Mouse (Mus musculus) left cerebral cortex, postnatal 10 days (tissue): Measurements from ENCODE around the gene Olfr325. TPM values are rescaled to one million over a fixed set of nuclear protein-coding genes. Genes with fewer than 3 reads are reported as not detected.
"Not testable (repeated sequence)": the region's sequence is repeated elsewhere in the genome, so short reads cannot be mapped to it uniquely, and the experiment has no call there.

ENCODE experiments used
- DNase-seq, 2 experiments: peaks; one replicate each; pipeline ENCODE4 v3.0.0; 2021 to 2022; ENCODE audit warnings: low spot score in 2 of 2, mixed read lengths in 1 of 2; ENCODE audit errors: extremely low spot score in 1 of 2
- intact Hi-C: fragments of 180-260 bp; cut with DNase I; formaldehyde crosslinking; loops from one replicate; pipeline ENCODE4 v1.15.1; 2025
- total RNA-seq, 2 experiments: library from RNA; stranded (reverse); gene quantifications; 2 replicates each; pipeline ENCODE4 v1.2.3; 2021

Olfr325 gene
- total RNA-seq: not detected

DNA sequence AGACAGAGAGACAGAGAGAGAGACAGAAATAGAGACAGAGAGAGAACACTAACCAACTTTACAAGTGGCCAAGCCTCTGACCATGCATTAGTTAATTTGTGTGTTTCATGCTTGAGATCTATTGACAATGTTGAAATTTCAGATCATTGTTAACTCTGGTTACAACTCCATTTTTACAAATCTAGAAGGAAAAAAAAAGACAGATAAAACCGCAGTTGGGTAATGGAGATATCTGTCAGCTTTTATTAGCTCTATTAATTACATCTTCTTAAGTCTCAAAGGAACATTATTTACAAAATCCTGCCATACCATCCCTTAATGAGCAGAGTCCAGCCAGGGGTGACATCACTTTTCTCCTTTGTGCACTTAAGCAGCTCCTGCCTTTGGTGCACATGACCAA lies at the start of gene Olfr325:
TSS of gene Olfr325 (plus strand) at position 301 of the 400 bp plus-strand sequence.
- intact Hi-C loops: no loop called here
- no peak for DNase-seq

DNA sequence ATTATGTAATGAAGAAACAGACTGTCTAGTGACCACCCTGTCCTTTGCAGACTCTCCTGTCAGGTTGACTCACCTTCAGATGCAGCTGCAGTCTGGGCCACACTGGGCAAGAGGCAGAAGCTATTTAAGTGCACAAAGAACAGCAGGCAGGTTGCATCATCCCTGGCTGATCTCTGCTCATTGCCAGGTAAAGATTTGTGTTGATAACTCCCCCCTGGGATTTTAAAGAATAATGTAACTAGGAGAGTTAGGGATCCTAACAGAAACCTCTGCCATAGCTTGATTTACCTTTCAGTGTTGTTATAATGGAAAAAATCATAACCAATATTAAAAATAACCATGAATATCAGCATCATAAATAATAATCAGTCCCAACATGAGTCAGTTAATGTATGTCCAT lies 42.8 kb upstream of the Olfr325 start, which contains the start of gene Olfr330:
TSS of gene Olfr330 (minus strand) at position 101 of the 400 bp plus-strand sequence.
- intact Hi-C loops, DNase-seq: not testable (repeated sequence)

DNA sequence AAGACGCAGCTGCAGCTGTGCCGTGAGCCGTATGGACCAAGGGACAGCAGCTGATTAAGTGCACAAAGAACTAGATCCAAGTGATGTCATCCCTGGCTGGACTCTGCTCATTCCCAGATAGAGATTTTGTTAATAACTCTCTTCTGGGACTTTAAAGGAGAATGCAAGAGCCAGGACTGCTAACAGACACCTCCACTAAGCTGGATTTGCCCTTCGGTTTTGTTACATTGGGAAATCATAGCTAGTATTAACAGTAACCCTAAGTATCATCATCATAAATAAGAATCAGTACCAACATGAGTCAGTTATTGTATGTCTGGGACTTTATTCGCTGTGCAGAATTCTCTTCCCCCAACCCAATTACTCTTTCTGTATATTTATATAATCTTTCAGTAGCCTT lies 31.2 kb upstream of the Olfr325 start, which contains the start of gene Olfr329-ps:
TSS of gene Olfr329-ps (minus strand) at position 101 of the 400 bp plus-strand sequence.
- intact Hi-C loops: no loop called here

DNA sequence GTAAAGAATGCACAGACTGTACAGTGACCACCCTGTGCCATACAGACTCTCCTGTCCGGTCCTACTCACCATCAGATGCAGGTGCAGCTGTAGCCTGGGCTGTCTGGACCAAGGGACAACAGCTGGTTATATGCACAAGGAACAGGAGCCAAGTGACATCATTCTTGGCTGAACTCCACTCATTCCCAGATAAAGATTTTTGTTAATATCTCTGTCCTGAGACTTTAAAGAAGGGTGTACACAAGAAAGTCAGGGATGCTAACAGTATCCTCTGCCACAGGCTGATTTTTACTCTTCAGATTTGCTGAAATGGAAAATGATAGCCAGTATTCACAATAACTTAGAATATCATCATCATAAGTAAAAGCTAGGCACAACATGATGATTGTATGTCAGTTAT lies 22.0 kb upstream of the Olfr325 start, which contains the start of gene Olfr328:
TSS of gene Olfr328 (minus strand) at position 101 of the 400 bp plus-strand sequence.
- DNase-seq: no peak
- intact Hi-C loops: no loop called here

More for the DNA sequence above, 31.2 kb upstream of the Olfr325 start, which contains the start of gene Olfr329-ps:
- DNase-seq: no peak

DNA sequence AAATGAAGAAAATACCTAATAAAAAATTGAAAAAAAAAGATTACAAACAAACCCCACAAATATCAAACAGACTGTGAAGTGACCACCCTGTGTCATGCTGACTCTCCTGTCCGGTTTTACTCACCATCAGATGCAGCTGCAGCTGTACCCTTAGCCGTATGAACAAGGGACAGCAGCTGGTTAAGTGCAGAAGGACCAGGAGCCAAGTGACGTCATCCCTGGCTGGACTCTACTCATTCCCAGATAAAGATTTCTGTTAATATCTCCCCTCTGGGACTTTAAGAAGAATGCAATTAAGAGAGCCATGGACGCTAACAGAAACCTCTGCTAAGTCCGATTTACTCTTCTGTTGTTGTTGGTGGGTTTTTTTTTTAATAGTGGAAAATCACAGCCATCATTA lies 7.1 kb upstream of the Olfr325 start, which contains the start of gene Olfr224:
TSS of gene Olfr224 (minus strand) at position 149 of the 400 bp plus-strand sequence.
- intact Hi-C loops: no loop called here
- no peak for DNase-seq

DNA sequence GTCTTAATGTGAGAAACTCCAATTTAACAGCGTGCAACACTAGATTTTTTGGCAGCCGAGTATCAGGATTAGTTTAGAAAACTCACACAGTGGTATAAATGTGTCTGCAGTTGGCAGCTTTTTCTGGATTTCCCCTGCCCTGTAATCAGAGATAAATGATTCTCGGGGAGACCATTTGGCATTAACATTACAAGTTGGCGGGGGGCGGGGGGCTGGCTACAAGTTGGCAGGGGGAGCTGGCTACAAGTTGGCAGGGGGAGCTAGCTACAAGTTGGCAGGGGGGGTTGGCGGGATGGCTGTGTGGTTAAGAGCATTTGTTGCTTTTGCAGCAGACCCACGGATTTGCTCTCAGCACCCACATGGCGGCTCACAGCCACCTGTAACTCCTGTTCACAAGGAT lies 1.1 kb downstream of the Olfr325 start:
- DNase-seq: peak in 1 of 2 experiments; percentile 57
- intact Hi-C loops: no loop called here

DNA sequence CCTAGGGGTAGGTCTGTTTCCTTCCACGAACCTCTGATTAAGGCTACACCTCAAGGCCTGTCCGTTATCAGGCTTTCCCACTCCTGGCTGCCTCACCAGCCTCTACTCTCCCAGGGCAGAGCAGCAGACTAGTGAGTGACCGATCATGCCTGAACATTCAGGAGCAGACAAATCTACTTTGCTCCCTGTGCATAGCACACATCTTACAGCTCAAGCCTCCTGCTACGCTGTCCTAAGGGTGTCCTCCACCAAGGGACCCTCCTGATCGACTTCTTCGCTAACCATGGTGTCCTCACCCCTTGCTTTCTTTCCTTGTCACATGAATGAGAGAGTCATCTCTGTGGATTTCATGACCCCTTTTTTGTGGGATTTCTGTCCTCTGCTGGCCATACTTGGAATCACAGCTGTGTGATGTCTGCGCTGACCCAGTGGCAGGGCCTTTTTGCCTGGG lies 10.4 kb downstream of the Olfr325 start:
- intact Hi-C loops: loop anchor here (2.0 kb wide), 1 partner anchor 185 kb away; no protein-coding TSS in a partner anchor
- DNase-seq: peak in 1 of 2 experiments; percentile 30

DNA sequence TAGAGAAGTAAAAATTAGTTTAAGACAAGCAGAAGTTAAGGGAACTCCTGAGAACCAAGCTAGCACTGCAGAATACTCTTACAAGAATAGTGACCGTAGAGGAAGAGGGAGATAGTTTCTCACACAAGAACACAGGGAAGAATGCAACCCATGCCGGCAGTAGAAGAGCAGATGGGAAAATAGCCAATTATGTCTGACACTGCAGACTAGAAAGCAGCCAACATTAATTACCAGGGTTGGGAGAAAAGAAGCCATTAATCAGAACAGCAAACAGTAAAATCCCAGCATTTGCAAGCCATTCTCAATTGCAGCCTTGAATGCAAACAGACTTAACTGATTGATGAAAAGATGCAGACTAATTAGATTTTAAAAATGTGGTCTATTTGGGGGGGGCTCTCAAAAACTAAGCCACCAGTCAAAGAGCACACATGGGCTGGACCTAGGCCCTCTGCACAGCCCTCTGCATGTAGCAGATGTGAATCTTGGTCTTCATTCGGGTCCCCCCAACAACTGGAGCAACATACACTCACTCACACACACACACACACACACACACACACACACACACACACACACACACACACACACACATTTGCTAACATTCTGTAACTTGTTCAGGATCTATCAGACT lies 11.2 kb downstream of the Olfr325 start:
- DNase-seq: no peak
- intact Hi-C loops: no loop called here

DNA sequence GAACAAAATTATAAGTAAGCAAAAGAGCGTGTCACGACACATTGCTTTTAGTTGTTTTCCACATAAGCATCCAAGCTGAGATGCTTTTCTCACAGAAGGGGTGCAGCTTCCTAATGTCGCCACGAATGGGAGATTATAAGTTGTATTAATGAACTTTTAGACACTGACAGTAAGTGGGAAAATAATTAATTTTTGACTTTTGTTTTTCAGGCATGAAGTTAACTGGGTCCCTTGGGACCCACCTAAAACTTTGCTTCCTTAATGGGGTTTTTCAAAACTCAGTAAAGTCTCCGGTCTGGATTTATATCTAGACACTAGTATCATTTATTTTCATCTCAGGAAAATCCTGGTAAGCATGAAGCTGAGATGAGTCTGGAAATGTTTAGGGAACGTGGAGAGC lies 17.3 kb downstream of the Olfr325 start, which contains the start of gene Olfr324:
TSS of gene Olfr324 (plus strand) at position 301 of the 400 bp plus-strand sequence.
- intact Hi-C loops: no loop called here
- no peak for DNase-seq

DNA sequence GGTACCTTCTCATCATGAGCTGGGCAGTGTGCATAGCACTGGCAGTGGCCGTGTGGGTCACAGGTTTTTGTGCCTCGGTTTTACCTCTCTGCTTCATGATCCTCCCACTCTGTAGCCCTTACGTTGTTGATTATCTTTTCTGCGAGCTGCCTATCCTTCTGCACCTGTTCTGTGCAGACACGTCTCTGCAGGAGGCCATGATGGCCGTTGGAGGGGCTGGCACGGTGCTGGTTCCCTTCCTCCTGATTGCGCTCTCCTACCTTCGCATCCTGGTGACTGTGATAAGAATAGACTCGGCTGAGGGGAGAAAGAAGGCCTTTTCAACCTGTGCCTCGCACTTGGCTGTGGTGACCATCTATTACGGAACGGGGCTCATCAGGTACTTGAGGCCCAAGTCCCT lies 20.3 kb downstream of the Olfr325 start:
- intact Hi-C loops: no loop called here

DNA sequence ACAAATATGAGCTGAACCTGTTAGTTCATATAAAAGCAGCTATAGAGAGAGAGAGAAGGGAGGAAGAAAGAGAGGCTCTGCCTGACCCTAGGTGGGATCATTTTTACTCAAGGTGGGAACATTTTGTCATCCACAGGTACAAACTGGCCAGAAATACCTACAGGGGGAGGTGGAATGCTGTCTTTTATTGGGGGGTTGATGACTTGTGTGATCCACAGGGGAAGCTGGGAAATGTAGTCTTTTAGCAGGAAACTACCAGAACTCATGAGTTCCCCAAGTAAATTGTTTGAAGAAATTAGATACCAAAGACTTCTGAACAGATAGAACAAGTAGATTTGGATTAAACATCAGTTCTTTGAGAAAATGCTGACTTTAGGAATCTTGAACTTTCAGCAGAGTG lies 24.5 kb downstream of the Olfr325 start:
- no peak for DNase-seq
- intact Hi-C loops: no loop called here

More for the DNA sequence above, 20.3 kb downstream of the Olfr325 start:
- DNase-seq: no peak

DNA sequence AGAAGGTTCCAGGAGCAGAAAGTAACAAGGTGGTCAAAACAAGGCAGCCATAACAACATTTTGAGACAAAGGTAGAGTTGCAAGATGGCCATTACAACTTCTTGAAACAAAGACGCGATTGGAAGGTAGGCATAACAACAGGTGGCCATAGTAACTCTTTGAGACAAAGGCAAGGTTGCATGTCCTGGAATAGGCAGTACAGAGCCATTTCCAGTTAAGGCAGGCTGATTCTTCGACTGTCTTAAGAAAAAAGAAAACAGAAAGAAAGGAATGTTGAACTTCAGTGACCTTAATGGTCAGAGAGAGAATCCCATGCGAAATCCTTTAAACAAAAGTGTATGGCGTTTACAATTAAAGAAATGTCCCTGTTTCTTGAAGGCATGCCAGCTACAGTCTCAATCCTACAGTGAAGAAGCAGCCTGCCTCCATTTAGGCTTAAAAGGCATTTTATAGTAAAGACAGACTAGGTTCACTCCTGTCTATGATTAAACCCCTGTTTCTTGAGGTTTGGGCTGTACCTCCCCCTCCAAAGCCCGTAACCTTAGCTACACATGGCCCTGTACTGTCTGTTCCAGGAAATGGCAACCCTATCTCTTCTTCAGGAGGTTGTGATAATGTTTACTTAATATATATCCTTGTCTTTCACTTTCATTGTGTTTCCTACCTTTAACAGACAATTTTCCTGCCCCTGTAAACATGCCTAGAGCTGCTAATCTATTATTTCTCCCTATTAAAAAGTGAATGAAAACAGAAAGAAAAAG lies 25.4 kb downstream of the Olfr325 start:
- DNase-seq: no peak
- intact Hi-C loops: no loop called here

DNA sequence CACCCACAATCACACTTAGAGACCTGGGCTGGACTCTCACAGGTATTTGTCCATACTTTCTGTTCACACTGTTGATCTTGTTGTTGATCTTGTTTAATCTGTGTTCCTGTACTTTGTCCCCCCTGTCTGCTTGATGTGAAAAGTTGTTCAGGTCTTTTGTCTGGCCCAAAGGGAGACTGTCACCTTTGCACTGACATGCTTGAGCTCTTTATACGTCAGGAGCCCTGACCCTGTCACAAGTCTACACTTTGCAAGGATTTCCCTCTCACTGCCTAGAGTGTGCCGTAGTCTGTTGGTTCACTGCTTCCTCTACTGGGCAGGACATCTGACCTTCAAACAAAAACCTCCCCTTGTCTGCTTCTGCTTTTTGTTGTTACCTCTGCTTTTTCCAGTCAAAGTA lies 27.2 kb downstream of the Olfr325 start:
- intact Hi-C loops: no loop called here

DNA sequence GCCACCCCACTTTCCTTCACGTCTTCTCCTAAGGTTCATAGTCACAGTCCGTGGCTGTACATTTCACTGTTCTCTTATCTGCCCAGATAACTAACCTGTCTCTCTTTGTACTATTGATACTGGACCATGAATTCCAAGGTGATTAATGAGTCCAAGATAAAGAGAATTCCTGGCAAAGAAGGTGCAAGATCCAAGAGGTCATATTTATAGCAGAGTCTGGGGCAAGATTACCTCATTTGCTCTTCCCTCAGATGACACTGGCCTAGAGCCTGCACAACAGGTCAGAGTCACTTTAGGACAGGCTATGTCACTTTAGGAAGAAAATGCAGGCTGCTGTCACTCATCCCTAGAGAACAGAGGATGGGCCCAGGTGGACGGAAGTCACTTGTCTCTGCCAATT lies 27.7 kb downstream of the Olfr325 start:
- intact Hi-C loops: no loop called here
- no peak for DNase-seq

More for the DNA sequence above, 27.2 kb downstream of the Olfr325 start:
- DNase-seq: no peak

DNA sequence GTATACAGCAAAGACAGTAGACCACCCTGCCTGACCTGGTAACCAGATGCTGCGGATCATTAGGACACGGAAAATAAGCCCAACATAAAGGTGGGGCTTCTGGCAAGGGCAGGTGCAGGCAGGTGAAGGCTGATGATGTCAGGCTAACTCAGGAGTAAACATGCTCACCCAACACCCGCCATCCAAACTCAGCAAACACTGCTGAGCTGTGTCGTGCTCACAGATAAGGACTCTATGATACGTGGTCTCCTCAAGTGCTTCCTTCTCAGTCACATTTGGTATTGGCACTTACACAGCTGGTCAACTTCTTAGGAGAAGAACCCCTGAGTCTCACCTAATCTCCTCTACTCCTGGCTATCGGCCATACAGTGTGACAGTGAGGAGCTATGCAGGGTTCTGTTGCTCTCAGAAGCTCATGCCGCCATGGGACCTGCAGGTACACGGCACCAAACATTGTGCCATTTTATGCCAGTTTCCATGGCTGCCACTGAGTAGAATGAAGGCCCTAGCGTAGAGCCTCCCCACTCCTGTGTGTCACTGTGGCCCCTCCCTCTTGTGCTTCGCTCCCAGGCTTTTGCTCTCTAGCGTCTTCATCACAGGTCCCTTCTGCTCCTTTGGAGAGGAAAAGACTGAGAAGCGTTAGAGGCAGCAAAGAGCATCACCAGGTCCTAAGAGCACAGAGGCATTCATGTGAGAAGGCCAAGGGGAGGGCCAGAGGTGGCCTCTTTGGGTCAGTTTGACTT lies 28.8 kb downstream of the Olfr325 start:
- intact Hi-C loops: no loop called here
- no peak for DNase-seq

DNA sequence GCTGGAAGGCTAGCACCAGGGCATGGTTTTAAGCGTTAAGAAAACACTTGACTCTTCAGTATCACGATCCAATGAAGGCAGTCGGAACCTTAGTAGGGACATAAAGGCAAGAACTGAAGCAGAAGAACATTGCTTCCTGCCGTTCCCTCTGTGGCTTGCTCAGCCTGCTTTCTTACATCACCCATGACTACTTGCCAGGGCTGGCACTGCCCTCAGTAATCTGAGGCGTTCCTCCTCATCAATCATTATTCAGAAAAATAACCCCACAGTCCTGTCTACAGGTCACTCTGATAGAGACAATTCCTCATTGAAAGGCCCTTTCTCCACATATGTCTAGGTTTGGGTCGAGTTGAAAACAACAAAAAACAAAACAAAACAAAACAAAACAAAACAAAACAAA lies 29.5 kb downstream of the Olfr325 start:
- intact Hi-C loops: no loop called here
- no peak for DNase-seq

DNA sequence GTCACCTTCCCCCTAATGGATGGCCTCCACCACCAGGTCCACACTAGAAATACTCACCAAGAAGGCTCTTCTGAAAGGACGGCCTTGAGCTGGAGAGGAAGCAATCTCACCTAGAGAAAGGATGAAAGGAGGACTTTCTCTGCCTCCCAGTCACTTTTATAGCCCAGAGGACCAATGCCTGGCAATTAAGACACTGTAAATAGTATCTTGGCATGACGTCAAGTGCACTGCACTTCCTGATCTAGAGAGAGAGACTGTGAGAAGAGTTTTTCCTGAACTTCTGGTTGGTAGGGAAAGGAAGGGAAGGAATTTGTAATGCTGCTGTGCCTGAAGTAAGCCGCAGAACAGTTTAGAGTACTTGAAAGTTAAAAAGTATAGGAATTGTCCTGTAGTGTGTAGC lies 35.8 kb downstream of the Olfr325 start:
- intact Hi-C loops: no loop called here
- DNase-seq: no peak

DNA sequence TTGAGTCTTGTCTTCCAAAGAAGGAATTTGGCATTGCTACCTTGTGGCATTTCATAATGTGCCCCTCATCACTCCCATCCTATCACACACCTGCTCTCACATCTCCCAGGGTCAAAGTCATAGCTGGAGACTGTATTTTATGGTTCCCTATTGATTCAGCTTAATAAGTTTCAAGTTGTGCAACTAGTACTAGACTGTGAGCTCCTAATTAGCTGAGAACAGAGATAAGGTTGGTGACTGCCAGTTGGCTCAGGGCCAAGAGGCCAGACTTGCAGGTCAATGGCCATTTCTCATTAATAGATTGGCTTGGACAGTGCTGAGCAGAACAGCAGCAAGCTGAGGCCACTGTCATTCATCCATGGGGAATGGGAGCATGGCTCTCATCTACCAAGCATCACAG lies 37.0 kb downstream of the Olfr325 start:
- intact Hi-C loops: no loop called here
- DNase-seq: no peak

DNA sequence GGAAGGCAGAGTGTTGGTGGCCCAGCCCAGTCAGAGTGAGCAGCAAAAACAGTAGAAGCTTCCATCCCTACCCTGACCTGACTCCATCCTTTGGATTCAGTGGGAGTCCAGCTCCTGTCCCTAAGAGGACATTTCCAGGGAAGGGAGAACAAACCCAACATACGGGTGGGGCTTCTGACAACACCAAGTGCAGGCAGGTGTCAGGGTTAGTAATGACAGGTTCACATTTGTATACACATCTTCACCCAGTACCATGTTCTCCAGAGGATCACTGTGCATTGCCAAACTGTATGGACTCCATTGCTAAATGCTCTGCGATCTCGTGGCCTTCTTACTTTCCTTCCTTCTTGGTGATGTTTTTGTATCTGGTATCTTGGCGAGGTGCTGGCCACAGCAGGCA lies 38.4 kb downstream of the Olfr325 start, which contains the start of gene 2210407C18Rik:
TSS of gene 2210407C18Rik (minus strand) at position 101 of the 400 bp plus-strand sequence.
- intact Hi-C loops: no loop called here
- DNase-seq: no peak
